Mouse (Mus musculus) stomach, postnatal 0 days (tissue): Measurements from ENCODE around the gene Il17re.

Experiments used
- CTCF ChIP-seq: IDR thresholded peaks from 2 replicates; pipeline ENCODE4 v1.5.1; 2016; ENCODE audit warnings: antibody characterized with exemption, low read depth, mild to moderate bottlenecking, moderate library complexity
- EP300 ChIP-seq: optimal IDR thresholded peaks from 2 replicates; pipeline ENCODE3; 2016; ENCODE audit warnings: antibody characterized with exemption

- TF ChIP-seq CTCF (no peak), EP300 (no peak)
Measured at GRCm38 (mm10) chr6:113517434-113518080, 59.3 kb downstream of the Il17re start.
